Mouse (Mus musculus) stomach, postnatal 0 days (tissue): Measurements from ENCODE around the gene Aqp9. TPM values are rescaled to one million over a fixed set of nuclear protein-coding genes. Genes with fewer than 3 reads are reported as not detected.
A peak's percentile ranks its signal among the peaks of the same experiment; 100 is the strongest.

Experiments
- ATAC-seq: fragments of 200-750 bp; cut with Nextera tagmentation; 2 replicates; pipeline ENCODE4 v1.8.0; 2017; ENCODE audit not compliant: low FRiP score, low TSS enrichment
- DNase-seq: peaks from one replicate; pipeline ENCODE4 v3.0.0-alpha.2; 2016; ENCODE audit warnings: low spot score
- H3K27ac ChIP-seq: fragments of 300-500 bp; sonication (generic); replicated peaks from 2 replicates; pipeline ENCODE4 v1.5.1; 2014; ENCODE audit warnings: mild to moderate bottlenecking, control low read depth
- H3K27me3 ChIP-seq: fragments of 300-500 bp; sonication (generic); 2 replicates; pipeline ENCODE4 v1.6.1; 2014; ENCODE audit warnings: low read length; ENCODE audit not compliant: control insufficient read depth, insufficient read depth
- H3K36me3 ChIP-seq: fragments of 300-500 bp; sonication (generic); 2 replicates; pipeline ENCODE4 v1.6.1; 2014; ENCODE audit warnings: low read length, mixed read lengths; ENCODE audit not compliant: control insufficient read depth, insufficient read depth
- H3K4me1 ChIP-seq: fragments of 300-500 bp; sonication (generic); replicated peaks from 2 replicates; pipeline ENCODE4 v1.6.1; 2014; ENCODE audit warnings: antibody characterized with exemption; ENCODE audit not compliant: control insufficient read depth, insufficient read depth
- H3K4me2 ChIP-seq: fragments of 300-500 bp; sonication (generic); replicated peaks from 2 replicates; pipeline ENCODE4 v1.6.1; 2014; ENCODE audit warnings: low read depth, mild to moderate bottlenecking, control low read depth, moderate library complexity
- H3K4me3 ChIP-seq: fragments of 300-500 bp; sonication (generic); 2 replicates; pipeline ENCODE4 v1.5.1; 2014; ENCODE audit warnings: low read depth, low read length, control low read depth
- H3K9ac ChIP-seq: fragments of 300-500 bp; sonication (generic); 2 replicates; pipeline ENCODE4 v1.6.1; 2014; ENCODE audit warnings: mild to moderate bottlenecking, low read length, control low read depth, mixed read lengths
- H3K9me3 ChIP-seq: fragments of 300-500 bp; sonication (generic); 2 replicates; pipeline ENCODE4 v1.6.1; 2016; ENCODE audit warnings: low read length; ENCODE audit not compliant: control insufficient read depth
- CTCF ChIP-seq: IDR thresholded peaks from 2 replicates; pipeline ENCODE4 v1.5.1; 2016; ENCODE audit warnings: antibody characterized with exemption, low read depth, mild to moderate bottlenecking, moderate library complexity
- EP300 ChIP-seq: optimal IDR thresholded peaks from 2 replicates; pipeline ENCODE3; 2016; ENCODE audit warnings: antibody characterized with exemption
- WGBS: fragments of 180-500 bp; shearing (Covaris S2); extraction: QIAGEN DNeasy Blood & Tissue Kit; methylation state at CpG from one replicate; pipeline ENCODE4 v1.1.7; 2014; 5-methylcytosine and 5-hydroxymethylcytosine counted together
- polyA plus RNA-seq: library from polyadenylated mRNA; unstranded; fragments of >200 nt; fragmentation: Nextera tagmentation; extraction: Ambion mirVana; gene quantifications from 2 replicates; pipeline ENCODE4 v1.2.1, GENCODE M21; 2015

Gene Aqp9
- polyA plus RNA-seq, 1 experiment from 2014 or later, result 2.1 TPM

- H3K27me3 ChIP-seq, result no peaks in the 10 kb centered on the region
- WGBS, result 73% methylated on average over 2 of the region's 2 CpGs
- no peaks in the 10 kb centered on the region for H3K9me3 ChIP-seq
- ATAC-seq (no peak), DNase-seq (no peak)
- H3K9ac ChIP-seq, result no peak overlapping the region
- no peak overlapping the region for H3K4me3 ChIP-seq
- no peak overlapping the region for H3K27ac ChIP-seq
- TF ChIP-seq CTCF (no peak), EP300 (no peak)
- H3K4me2 ChIP-seq, result no peak overlapping the region
- H3K4me1 ChIP-seq, result no peaks in the 10 kb centered on the region
- no peaks in the 10 kb centered on the region for H3K36me3 ChIP-seq
Measured at GRCm38 (mm10) chr9:71138936-71139335, 29.5 kb downstream of the Aqp9 start.

- WGBS, result 59% methylated on average over 6 of the region's 6 CpGs
- Histone ChIP-seq H3K27me3 (no peaks in the 10 kb centered on the region), H3K4me1 (no peaks in the 10 kb centered on the region), H3K27ac (no peak overlapping the region), H3K4me3 (no peak overlapping the region), H3K36me3 (no peaks in the 10 kb centered on the region), H3K9me3 (no peaks in the 10 kb centered on the region), H3K9ac (no peak overlapping the region), H3K4me2 (no peak overlapping the region)
- no peak for TF ChIP-seq CTCF
- TF ChIP-seq EP300, result no peak
- ATAC-seq (no peak), DNase-seq (no peak)
Measured at GRCm38 (mm10) chr9:71137267-71137945, 31.1 kb downstream of the Aqp9 start.

- H3K27me3 ChIP-seq, result no peaks in the 10 kb centered on the region
- no peak overlapping the region for H3K27ac ChIP-seq
- H3K9ac ChIP-seq, result no peak overlapping the region
- H3K4me3 ChIP-seq, result no peak overlapping the region
- no peak overlapping the region for H3K4me2 ChIP-seq
- no peaks in the 10 kb centered on the region for H3K9me3 ChIP-seq
- H3K4me1 ChIP-seq, result no peaks in the 10 kb centered on the region
- 69% methylated on average over 5 of the region's 5 CpGs for WGBS
- ATAC-seq (no peak), DNase-seq (no peak)
- H3K36me3 ChIP-seq, result no peaks in the 10 kb centered on the region
- TF ChIP-seq CTCF (no peak), EP300 (no peak)
Measured at GRCm38 (mm10) chr9:71135073-71135472, 33.4 kb downstream of the Aqp9 start.

- DNase-seq, result peak; percentile 51
- no peak for TF ChIP-seq EP300
- no peak for TF ChIP-seq CTCF
- Histone ChIP-seq H3K4me1 (no peaks in the 10 kb centered on the region), H3K9me3 (no peaks in the 10 kb centered on the region), H3K27ac (no peak overlapping the region), H3K4me3 (no peak overlapping the region), H3K4me2 (no peak overlapping the region), H3K9ac (no peak overlapping the region), H3K27me3 (no peaks in the 10 kb centered on the region), H3K36me3 (no peaks in the 10 kb centered on the region)
- peak; percentile 91 for ATAC-seq
- whole genome bisulfite sequencing, result 49% methylated on average over 5 of the region's 5 CpGs
Measured at GRCm38 (mm10) chr9:71133190-71133589, 35.3 kb downstream of the Aqp9 start.

- Histone ChIP-seq H3K4me1 (no peaks in the 10 kb centered on the region), H3K9ac (no peak overlapping the region), H3K4me3 (no peak overlapping the region), H3K4me2 (no peak overlapping the region), H3K36me3 (no peaks in the 10 kb centered on the region), H3K9me3 (no peaks in the 10 kb centered on the region), H3K27me3 (no peaks in the 10 kb centered on the region), H3K27ac (no peak overlapping the region)
- no peak for DNase-seq
- ATAC-seq, result no peak
- WGBS, result 38% methylated on average over 5 of the region's 5 CpGs
- TF ChIP-seq CTCF (no peak), EP300 (no peak)
Measured at GRCm38 (mm10) chr9:71131822-71132221, 36.7 kb downstream of the Aqp9 start.

- H3K27me3 ChIP-seq, result no peaks in the 10 kb centered on the region
- H3K4me3 ChIP-seq, result no peak overlapping the region
- H3K27ac ChIP-seq, result no peak overlapping the region
- no peak for TF ChIP-seq EP300
- TF ChIP-seq CTCF, result peak; percentile 87
- no peak overlapping the region for H3K9ac ChIP-seq
- H3K4me2 ChIP-seq, result no peak overlapping the region
- no peak; the same call in 1 of the 2 replicates for ATAC-seq
- peak; percentile 66 for DNase-seq
- 34% methylated on average over 5 of the region's 5 CpGs for WGBS
- no peaks in the 10 kb centered on the region for H3K36me3 ChIP-seq
- H3K9me3 ChIP-seq, result no peaks in the 10 kb centered on the region
- H3K4me1 ChIP-seq, result no peaks in the 10 kb centered on the region
Measured at GRCm38 (mm10) chr9:71128911-71129310, 39.6 kb downstream of the Aqp9 start.
